Mouse (Mus musculus) heart, embryonic 16.5 days (tissue): ENCODE results near the gene Zfr. TPM values are rescaled to one million over a fixed set of nuclear protein-coding genes. Genes with fewer than 3 reads are reported as not detected.
"Not testable (repeated sequence)": the region's sequence is repeated elsewhere in the genome, so short reads cannot be mapped to it uniquely, and the experiment has no call there.

Experiments used
- ATAC-seq: fragments of 200-750 bp; cut with Nextera tagmentation; replicated peaks from 2 replicates; pipeline ENCODE4 v1.8.0; 2017; ENCODE audit warnings: moderate number of reproducible peaks; ENCODE audit not compliant: insufficient read depth, low FRiP score; ENCODE audit errors: extremely low read depth
- H3K27ac ChIP-seq: fragments of 300-500 bp; sonication (generic); 2 replicates; pipeline ENCODE4 v1.5.1; 2014; ENCODE audit warnings: mild to moderate bottlenecking, low read length, control low read depth, moderate library complexity
- H3K27me3 ChIP-seq: fragments of 300-500 bp; sonication (generic); 2 replicates; pipeline ENCODE4 v1.6.1; 2014; ENCODE audit warnings: low read length, mixed read lengths; ENCODE audit not compliant: control insufficient read depth, insufficient read depth
- H3K36me3 ChIP-seq: fragments of 300-500 bp; sonication (generic); 2 replicates; pipeline ENCODE4 v1.6.1; 2014; ENCODE audit not compliant: control insufficient read depth, insufficient read depth
- H3K4me1 ChIP-seq: fragments of 300-500 bp; sonication (generic); 2 replicates; pipeline ENCODE4 v1.6.1; 2014; ENCODE audit warnings: low read length, mixed read lengths; ENCODE audit not compliant: control insufficient read depth, insufficient read depth
- H3K4me2 ChIP-seq: fragments of 300-500 bp; sonication (generic); 2 replicates; pipeline ENCODE4 v1.6.1; 2014; ENCODE audit warnings: low read depth, mild to moderate bottlenecking, control low read depth, low read length
- H3K4me3 ChIP-seq: fragments of 300-500 bp; sonication (generic); 2 replicates; pipeline ENCODE4 v1.5.1; 2014; ENCODE audit warnings: mild to moderate bottlenecking, control low read depth, low read length
- H3K9ac ChIP-seq: fragments of 300-500 bp; sonication (generic); 2 replicates; pipeline ENCODE4 v1.6.1; 2014; ENCODE audit warnings: low read length, control low read depth
- H3K9me3 ChIP-seq: fragments of 300-500 bp; sonication (generic); replicated peaks from 2 replicates; pipeline ENCODE4 v1.6.1; 2016; ENCODE audit warnings: low read length; ENCODE audit not compliant: control insufficient read depth
- WGBS: fragments of 180-500 bp; shearing (Covaris S2); extraction: QIAGEN DNeasy Blood & Tissue Kit; methylation state at CpG from one replicate; pipeline ENCODE4 v1.1.7; 2014; 5-methylcytosine and 5-hydroxymethylcytosine counted together
- polyA plus RNA-seq: library from polyadenylated mRNA; unstranded; fragments of >200 nt; fragmentation: Nextera tagmentation; extraction: Ambion mirVana; gene quantifications from 2 replicates; pipeline ENCODE4 v1.2.1, GENCODE M21; 2015

Zfr gene
- polyA plus RNA-seq, 1 experiment from 2014 or later = 89.4 TPM

- H3K9ac ChIP-seq = no peak overlapping the region
- no peaks in the 10 kb centered on the region for H3K9me3 ChIP-seq
- no peaks in the 10 kb centered on the region for H3K27me3 ChIP-seq
- H3K27ac ChIP-seq = no peak overlapping the region
- H3K4me1 ChIP-seq = peaks cover 33% of the 10 kb centered on the region
- 69% methylated on average over 14 of the region's 14 CpGs for WGBS
- H3K4me3 ChIP-seq = no peak overlapping the region
- no peak overlapping the region for H3K4me2 ChIP-seq
- H3K36me3 ChIP-seq = no peaks in the 10 kb centered on the region
- peak; percentile 16; the same call in 1 of the 2 replicates for ATAC-seq
Observed at GRCm38 (mm10) chr15:12214531-12215414, 97.1 kb downstream of the Zfr start.

GRCm38 (mm10) chr15:12215415-12215718 lies 97.7 kb downstream of the Zfr start:
- Histone ChIP-seq H3K9me3 (no peaks in the 10 kb centered on the region), H3K4me1 (peaks cover 36% of the 10 kb centered on the region), H3K9ac (no peak overlapping the region), H3K4me3 (no peak overlapping the region), H3K36me3 (no peaks in the 10 kb centered on the region), H3K27me3 (no peaks in the 10 kb centered on the region), H3K4me2 (no peak overlapping the region), H3K27ac (no peak overlapping the region)
- no peak for ATAC-seq
- WGBS = 81% methylated on average over 5 of the region's 5 CpGs

- H3K9ac ChIP-seq = no peak overlapping the region
- 87% methylated on average over 8 of the region's 8 CpGs for WGBS
Observed at GRCm38 (mm10) chr15:12216119-12216518, 98.5 kb downstream of the Zfr start.

GRCm38 (mm10) chr15:12216798-12217197 lies 99.2 kb downstream of the Zfr start:
- H3K36me3 ChIP-seq = no peaks in the 10 kb centered on the region
- 61% methylated on average over 13 of the region's 13 CpGs for WGBS
- H3K9me3 ChIP-seq = no peaks in the 10 kb centered on the region
- H3K27me3 ChIP-seq = no peaks in the 10 kb centered on the region
- H3K4me3 ChIP-seq = no peak overlapping the region
- H3K9ac ChIP-seq = no peak overlapping the region
- H3K4me1 ChIP-seq = peaks cover 36% of the 10 kb centered on the region
- no peak for ATAC-seq
- no peak overlapping the region for H3K4me2 ChIP-seq
- no peak overlapping the region for H3K27ac ChIP-seq

More at GRCm38 (mm10) chr15:12216119-12216518, 98.5 kb downstream of the Zfr start:
- ATAC-seq = no peak
- no peaks in the 10 kb centered on the region for H3K27me3 ChIP-seq
- H3K36me3 ChIP-seq = no peaks in the 10 kb centered on the region
- no peak overlapping the region for H3K27ac ChIP-seq
- H3K4me1 ChIP-seq = peaks cover 36% of the 10 kb centered on the region
- no peak overlapping the region for H3K4me2 ChIP-seq
- no peak overlapping the region for H3K4me3 ChIP-seq
- H3K9me3 ChIP-seq = no peaks in the 10 kb centered on the region

DNA sequence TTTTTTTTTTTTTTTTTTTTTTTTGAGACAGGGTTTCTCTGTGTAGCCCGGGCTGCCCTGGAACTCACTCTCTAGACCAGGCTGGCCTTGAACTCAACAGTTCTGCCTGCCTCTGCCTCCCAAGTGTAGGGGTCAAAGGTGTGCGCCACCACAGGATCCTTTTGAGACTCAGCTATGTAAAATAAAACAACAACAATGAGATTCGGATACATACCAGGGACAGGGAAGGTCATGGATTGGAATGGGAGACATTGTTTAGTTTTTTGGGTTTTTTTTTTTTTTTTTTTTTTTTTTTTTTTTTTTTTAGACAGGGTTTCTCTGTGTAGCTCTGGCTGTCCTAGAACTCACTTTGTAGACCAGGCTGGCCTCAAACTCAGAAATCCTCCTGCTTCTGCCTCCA lies 99.7 kb downstream of the Zfr start:
- H3K27ac ChIP-seq, H3K27me3 ChIP-seq, H3K36me3 ChIP-seq, H3K4me3 ChIP-seq, ATAC-seq, H3K4me2 ChIP-seq, H3K9ac ChIP-seq, H3K9me3 ChIP-seq: not testable (repeated sequence)
- H3K4me1 ChIP-seq = peaks cover 41% of the 10 kb centered on the region
- WGBS = 90% methylated on average over 3 of the region's 3 CpGs

- Histone ChIP-seq H3K27me3 (no peaks in the 10 kb centered on the region), H3K4me1 (peaks cover 46% of the 10 kb centered on the region)
- WGBS = 45% methylated on average over 5 of the region's 5 CpGs
Observed at GRCm38 (mm10) chr15:12217849-12218248, 100.2 kb downstream of the Zfr start.

GRCm38 (mm10) chr15:12218583-12219382 lies 101.2 kb downstream of the Zfr start:
- WGBS = 82% methylated on average over 11 of the region's 11 CpGs
- no peaks in the 10 kb centered on the region for H3K36me3 ChIP-seq
- H3K4me1 ChIP-seq = peaks cover 45% of the 10 kb centered on the region
- H3K9ac ChIP-seq = no peak overlapping the region
- H3K4me2 ChIP-seq = no peak overlapping the region
- H3K27me3 ChIP-seq = no peaks in the 10 kb centered on the region
- no peak overlapping the region for H3K4me3 ChIP-seq
- no peak overlapping the region for H3K27ac ChIP-seq
- no peaks in the 10 kb centered on the region for H3K9me3 ChIP-seq
- no peak for ATAC-seq

More at GRCm38 (mm10) chr15:12217849-12218248, 100.2 kb downstream of the Zfr start:
- H3K36me3 ChIP-seq = no peaks in the 10 kb centered on the region
- ATAC-seq = no peak
- H3K4me3 ChIP-seq = no peak overlapping the region
- no peak overlapping the region for H3K4me2 ChIP-seq
- H3K9me3 ChIP-seq = no peaks in the 10 kb centered on the region
- no peak overlapping the region for H3K9ac ChIP-seq
- no peak overlapping the region for H3K27ac ChIP-seq

- no peak overlapping the region for H3K4me3 ChIP-seq
- peaks cover 35% of the 10 kb centered on the region for H3K4me1 ChIP-seq
- no peak overlapping the region for H3K4me2 ChIP-seq
- no peaks in the 10 kb centered on the region for H3K27me3 ChIP-seq
- H3K9me3 ChIP-seq = no peaks in the 10 kb centered on the region
- no peak overlapping the region for H3K9ac ChIP-seq
- ATAC-seq = no peak
- 89% methylated on average over 13 of the region's 13 CpGs for WGBS
- H3K36me3 ChIP-seq = no peaks in the 10 kb centered on the region
- H3K27ac ChIP-seq = 0 out of 2 replicates have a peak overlapping the region, but pooled peaks have one; percentile 12
Observed at GRCm38 (mm10) chr15:12221131-12221530, 103.5 kb downstream of the Zfr start.
